Mouse (Mus musculus) C2C12 (cell line): ENCODE data around the gene Colec11.

ENCODE experiments used
- CEBPB ChIP-seq: IDR thresholded peaks from one replicate; pipeline ENCODE4 v1.6.1; 2011; ENCODE audit warnings: low read depth, mild to moderate bottlenecking, control low read depth, moderate library complexity
- CTCF ChIP-seq: IDR thresholded peaks from one replicate; pipeline ENCODE4 v1.5.1; 2011; ENCODE audit not compliant: control insufficient read depth, insufficient read depth, insufficient read length
- FOSL1 ChIP-seq: IDR thresholded peaks from one replicate; pipeline ENCODE4 v1.8.0; 2011; ENCODE audit warnings: mild to moderate bottlenecking, low read length; ENCODE audit not compliant: poor library complexity, insufficient read depth, severe bottlenecking
- MAX ChIP-seq: IDR thresholded peaks from one replicate; pipeline ENCODE4 v1.6.1; 2011; ENCODE audit warnings: mild to moderate bottlenecking, control low read depth
- MYOD1 ChIP-seq: IDR thresholded peaks from one replicate; pipeline ENCODE4 v1.6.1; 2011; ENCODE audit warnings: low read depth; ENCODE audit not compliant: control insufficient read depth, insufficient read length
- MYOG ChIP-seq: IDR thresholded peaks from one replicate; pipeline ENCODE4 v1.6.1; 2011; ENCODE audit not compliant: control insufficient read depth, insufficient read length; ENCODE audit errors: extremely low read depth
- USF1 ChIP-seq: IDR thresholded peaks from one replicate; pipeline ENCODE4 v1.6.1; 2011; ENCODE audit warnings: low read depth, mild to moderate bottlenecking, control low read depth, moderate library complexity

DNA sequence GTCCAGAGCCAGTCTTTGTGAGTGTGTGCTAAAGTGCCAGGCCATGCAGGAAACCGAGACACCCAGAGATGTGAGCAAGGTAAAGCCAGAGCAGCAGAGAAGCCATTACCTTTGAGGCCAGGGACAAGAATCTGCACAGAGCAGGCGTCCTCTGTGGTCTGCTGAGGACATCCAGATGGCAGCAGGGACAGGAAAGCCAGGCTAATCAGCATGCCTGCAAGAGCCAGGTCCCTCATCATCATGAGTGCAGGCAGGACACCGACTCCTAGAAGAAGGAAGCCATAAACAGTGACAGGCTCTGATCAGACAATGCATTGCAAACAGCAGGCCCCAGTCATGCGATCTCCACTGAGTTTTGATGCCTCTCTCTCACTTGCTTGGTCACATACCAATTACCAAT, 5.9 kb downstream of the Colec11 start:
- TF ChIP-seq CTCF, result no peak
- no peak for TF ChIP-seq MYOG
- no peak for TF ChIP-seq FOSL1
- TF ChIP-seq USF1, result no peak
- TF ChIP-seq MYOD1, result no peak
- no peak for TF ChIP-seq CEBPB
- TF ChIP-seq MAX, result no peak
